8 mouse cellular contexts compared by ENCODE assay signal in the genomic region with DNA sequence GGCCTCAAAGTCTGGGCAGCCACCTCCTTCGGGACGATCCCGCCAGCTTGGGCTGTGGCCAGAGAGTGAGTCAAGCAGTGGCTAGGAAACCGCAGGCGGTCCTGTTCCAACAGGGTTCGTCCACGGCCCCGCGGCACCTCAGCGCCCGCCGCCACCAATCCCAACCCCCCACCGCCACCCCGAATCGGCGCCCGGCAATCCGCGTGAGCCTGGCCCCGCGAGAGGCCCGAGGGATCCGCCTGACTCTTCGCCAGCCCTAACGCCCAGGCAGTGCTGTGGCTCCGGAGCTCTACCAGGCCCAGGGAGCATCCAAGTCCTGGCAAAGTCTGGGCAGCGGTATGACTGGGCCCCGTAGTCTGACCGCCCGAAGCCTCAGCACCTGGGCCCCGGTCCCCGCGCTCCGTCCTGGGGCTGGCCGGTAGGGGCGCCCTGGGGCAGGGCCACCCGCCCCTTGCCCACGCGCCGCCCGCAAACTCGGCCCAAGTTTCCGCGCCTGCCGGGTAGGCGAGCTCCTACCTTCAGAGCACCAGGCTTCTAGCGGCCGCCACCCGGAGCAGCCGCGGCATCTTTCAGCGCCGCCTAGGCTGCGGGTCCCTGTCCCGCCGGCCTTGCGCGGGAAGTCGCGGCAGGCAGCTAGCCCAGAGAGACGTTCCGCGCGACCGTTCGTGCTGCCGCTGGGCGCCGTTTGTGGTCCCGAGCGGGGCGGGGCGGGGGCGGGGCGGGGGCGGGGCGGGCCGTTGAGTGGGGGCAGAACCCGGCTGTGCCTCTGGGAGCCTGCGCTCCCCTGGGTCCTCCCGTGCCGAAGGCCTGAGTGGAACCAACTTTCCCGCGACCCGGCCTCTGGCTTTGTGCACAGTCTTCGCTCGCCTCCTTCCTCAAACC. TPM values are rescaled to one million over a fixed set of nuclear protein-coding genes. Genes with fewer than 3 reads are reported as not detected.
DNase-seq lines count a peak whose midpoint lies in the region; ATAC-seq and TF ChIP-seq lines count a peak whose summit lies in the region.

Gene 1700017B05Rik, minus strand, starts transcription at position 700 of the 882 bp plus-strand sequence.

- no peaks in the 10 kb centered on the region for H3K9me3 ChIP-seq in E14TG2a.4 (ENCODE audit: low read length)
- no peaks in the 10 kb centered on the region for H3K9me3 ChIP-seq in heart, embryonic 16.5 days (replicated peaks; ENCODE audit: control insufficient read depth, low read length)
- no peaks in the 10 kb centered on the region for H3K9me3 ChIP-seq in liver, postnatal 0 days (ENCODE audit: low read length)
- no peaks in the 10 kb centered on the region for H3K9me3 ChIP-seq in neural tube, embryonic 12.5 days
- no peaks in the 10 kb centered on the region for H3K9me3 ChIP-seq in stomach, postnatal 0 days (ENCODE audit: control insufficient read depth, low read length)

- peaks cover 21% of the 10 kb centered on the region for H3K36me3 ChIP-seq in E14TG2a.4 (ENCODE audit: insufficient read depth, low read length)
- peaks cover 6% of the 10 kb centered on the region for H3K36me3 ChIP-seq in heart, embryonic 16.5 days (ENCODE audit: control insufficient read depth, insufficient read depth)
- peaks cover 21% of the 10 kb centered on the region for H3K36me3 ChIP-seq in liver, postnatal 0 days (replicated peaks; ENCODE audit: insufficient read depth, low read length)
- peaks cover 15% of the 10 kb centered on the region for H3K36me3 ChIP-seq in neural tube, embryonic 12.5 days
- H3K36me3 ChIP-seq in stomach, postnatal 0 days (ENCODE audit: control insufficient read depth, insufficient read depth, low read length), result peaks cover 10% of the 10 kb centered on the region

- peak within 1 kb of the TSS; percentile 96 for H3K9ac ChIP-seq in heart, embryonic 16.5 days (ENCODE audit: low read length)
- peak within 1 kb of the TSS; percentile 94 for H3K9ac ChIP-seq in liver, postnatal 0 days (replicated peaks)
- peak within 1 kb of the TSS; percentile 72 for H3K9ac ChIP-seq in neural tube, embryonic 12.5 days
- H3K9ac ChIP-seq in stomach, postnatal 0 days (ENCODE audit: low read length), result peak within 1 kb of the TSS; percentile 86

- WGBS in heart, embryonic 16.5 days, result under 1% methylated on average over 72 of the region's 87 CpGs
- under 1% methylated on average over 73 of the region's 87 CpGs for WGBS in liver, postnatal 0 days (ENCODE audit: insufficient replicate concordance)
- WGBS in neural tube, embryonic 12.5 days, result under 1% methylated on average over 87 of the region's 87 CpGs
- under 1% methylated on average over 81 of the region's 87 CpGs for WGBS in stomach, postnatal 0 days

- H3K4me1 ChIP-seq in E14TG2a.4 (replicated peaks; ENCODE audit: low read depth, low read length), result peaks cover 66% of the 10 kb centered on the region
- peaks cover 25% of the 10 kb centered on the region for H3K4me1 ChIP-seq in heart, embryonic 16.5 days (ENCODE audit: control insufficient read depth, insufficient read depth, low read length)
- H3K4me1 ChIP-seq in liver, postnatal 0 days (ENCODE audit: insufficient read depth), result peaks cover 26% of the 10 kb centered on the region
- H3K4me1 ChIP-seq in neural tube, embryonic 12.5 days, result peaks cover 19% of the 10 kb centered on the region
- H3K4me1 ChIP-seq in stomach, postnatal 0 days (replicated peaks; ENCODE audit: control insufficient read depth, insufficient read depth), result 0 out of 2 replicates have a peak, but pooled peaks cover 7% of the 10 kb centered on the region

- peak within 1 kb of the TSS; percentile 75 for H3K27ac ChIP-seq in heart, embryonic 16.5 days (ENCODE audit: low read length)
- peak within 1 kb of the TSS; percentile 93 for H3K27ac ChIP-seq in liver, postnatal 0 days (ENCODE audit: low read depth)
- no peak within 1 kb of the TSS for H3K27ac ChIP-seq in neural tube, embryonic 12.5 days
- peak within 1 kb of the TSS; percentile 89 for H3K27ac ChIP-seq in stomach, postnatal 0 days (replicated peaks)

- peak; percentile 57 for ATAC-seq in erythroid progenitor cell, adult 5-6 weeks (replicated peaks; ENCODE audit: low FRiP score, poor library complexity, severe bottlenecking)
- ATAC-seq in heart, embryonic 16.5 days (replicated peaks; ENCODE audit: extremely low read depth, insufficient read depth, low FRiP score), result peak; percentile 85
- peak; percentile 86 for ATAC-seq in liver, postnatal 0 days
- ATAC-seq in neural tube, embryonic 12.5 days (ENCODE audit: low FRiP score, low read depth), result peak; percentile 78
- peak; percentile 74 for ATAC-seq in stomach, postnatal 0 days (ENCODE audit: low FRiP score, low TSS enrichment)

- no peak for TF ChIP-seq EP300 in liver, postnatal 0 days (IDR thresholded peaks at IDR 0.05; ENCODE audit: low read depth)
- TF ChIP-seq EP300 in stomach, postnatal 0 days (optimal IDR thresholded peaks at IDR 0.05), result no peak

- peak within 1 kb of the TSS; percentile 95 for H3K4me2 ChIP-seq in heart, embryonic 16.5 days (ENCODE audit: low read depth, low read length)
- peak within 1 kb of the TSS; percentile 91 for H3K4me2 ChIP-seq in liver, postnatal 0 days (ENCODE audit: low read depth, low read length)
- peak within 1 kb of the TSS; percentile 98 for H3K4me2 ChIP-seq in neural tube, embryonic 12.5 days (replicated peaks)
- peak within 1 kb of the TSS; percentile 89 for H3K4me2 ChIP-seq in stomach, postnatal 0 days (replicated peaks; ENCODE audit: low read depth)

- H3K4me3 ChIP-seq in E14TG2a.4 (replicated peaks; ENCODE audit: low read length), result peak within 1 kb of the TSS; percentile 91
- peak within 1 kb of the TSS; percentile 92 for H3K4me3 ChIP-seq in heart, embryonic 16.5 days (ENCODE audit: low read length)
- peak within 1 kb of the TSS; percentile 81 for H3K4me3 ChIP-seq in liver, postnatal 0 days (ENCODE audit: low read depth, low read length)
- H3K4me3 ChIP-seq in neural tube, embryonic 12.5 days, result peak within 1 kb of the TSS; percentile 68
- H3K4me3 ChIP-seq in stomach, postnatal 0 days (ENCODE audit: low read depth, low read length), result peak within 1 kb of the TSS; percentile 83

- H3K27me3 ChIP-seq in E14TG2a.4 (ENCODE audit: insufficient read depth, low read length), result peaks cover 55% of the 10 kb centered on the region
- H3K27me3 ChIP-seq in heart, embryonic 16.5 days (ENCODE audit: control insufficient read depth, insufficient read depth, low read length), result no peaks in the 10 kb centered on the region
- H3K27me3 ChIP-seq in liver, postnatal 0 days (ENCODE audit: insufficient read depth, low read length), result no peaks in the 10 kb centered on the region
- peaks cover 9% of the 10 kb centered on the region for H3K27me3 ChIP-seq in neural tube, embryonic 12.5 days (replicated peaks)
- H3K27me3 ChIP-seq in stomach, postnatal 0 days (ENCODE audit: control insufficient read depth, insufficient read depth, low read length), result no peaks in the 10 kb centered on the region

- DNase-seq in c-Kit-negative CD71-positive TER-119-positive erythroid progenitor cells, embryonic 14.5 days (ENCODE audit: low read depth, low spot score), result peak; percentile 62
- peak; percentile 74 to 84 for DNase-seq in kidney, postnatal 25 days
- peak; percentile 92 for DNase-seq in liver, postnatal 0 days
- DNase-seq in stomach, postnatal 0 days (ENCODE audit: low spot score), result peak; percentile 82

- no peak for TF ChIP-seq CTCF in E14TG2a.4 (conservative IDR thresholded peaks at IDR 0.05; ENCODE audit: low read length)
- TF ChIP-seq CTCF in liver, postnatal 0 days (IDR thresholded peaks at IDR 0.05; ENCODE audit: low read depth), result peak; percentile 81
- peak; percentile 73 for TF ChIP-seq CTCF in stomach, postnatal 0 days (IDR thresholded peaks at IDR 0.05; ENCODE audit: low read depth)

RNA-seq across cellular contexts. Expression of gene 1700017B05Rik, which starts in this region (rescaled TPM):
- total RNA-seq in erythroid progenitor cell, adult 5-6 weeks (2015; ENCODE audit: low replicate concordance), result 46.5 and 50.8 TPM in 2 replicates
- 44.3 and 45.0 TPM in 2 replicates for total RNA-seq in erythroid progenitor cell, adult 5-6 weeks (2017; ENCODE audit: low replicate concordance)
- polyA plus RNA-seq in heart, embryonic 16.5 days (2015; fragmentation: Nextera tagmentation; extraction: Ambion mirVana), result 12.3 and 14.2 TPM in 2 replicates
- polyA plus RNA-seq in liver, postnatal 0 days (2015; fragmentation: Nextera tagmentation; extraction: Ambion mirVana), result 10.1 and 10.4 TPM in 2 replicates
- polyA plus RNA-seq in neural tube, embryonic 12.5 days (2016; fragmentation: Nextera tagmentation; extraction: Ambion mirVana), result 8.8 and 9.1 TPM in 2 replicates
- polyA plus RNA-seq in stomach, postnatal 0 days (2015; fragmentation: Nextera tagmentation; extraction: Ambion mirVana), result 10.4 and 10.9 TPM in 2 replicates
